Mouse (Mus musculus): Measurements from ENCODE around the gene Best3. TPM values are rescaled to one million over a fixed set of nuclear protein-coding genes. Genes with fewer than 3 reads are reported as not detected.
"Not testable (repeated sequence)": the region's sequence is repeated elsewhere in the genome, so short reads cannot be mapped to it uniquely, and the experiment has no call there.

Gene Best3
- polyA plus RNA-seq, 1 experiment from 2014 or later: 0.10 TPM

DNA sequence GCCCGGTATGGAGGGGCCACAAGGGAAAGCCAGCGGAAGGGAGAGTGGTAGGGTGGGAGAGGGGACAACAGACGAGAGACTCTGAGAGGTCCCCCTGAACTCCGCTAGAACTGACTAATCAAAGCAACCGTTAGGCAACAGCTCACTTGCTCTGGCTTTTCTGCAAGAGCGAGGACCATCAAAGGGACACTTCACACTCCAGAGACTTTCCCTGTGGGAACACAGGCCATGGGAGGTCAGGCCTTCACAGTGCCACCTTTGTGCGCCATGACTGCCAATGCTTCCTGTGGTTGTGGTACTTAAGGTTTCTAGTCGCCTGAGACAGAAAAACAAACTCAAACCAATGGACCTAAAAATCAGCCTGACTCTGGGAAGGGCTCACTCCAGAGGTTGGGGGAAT lies 24.9 kb downstream of the Best3 start:
- H3K9ac ChIP-seq (replicated peaks): no peak overlapping the region
- 49% methylated on average over 8 of the region's 8 CpGs for WGBS
- no peak overlapping the region for H3K27ac ChIP-seq (replicated peaks)
- no peak for ATAC-seq (replicated peaks)
- no peak overlapping the region for H3K4me3 ChIP-seq
- H3K4me1 ChIP-seq: 0 out of 2 replicates have a peak, but pooled peaks cover 4% of the 10 kb centered on the region
- H3K27me3 ChIP-seq: no peaks in the 10 kb centered on the region
- no peaks in the 10 kb centered on the region for H3K9me3 ChIP-seq
- no peak overlapping the region for H3K4me2 ChIP-seq (replicated peaks)
- no peaks in the 10 kb centered on the region for H3K36me3 ChIP-seq

DNA sequence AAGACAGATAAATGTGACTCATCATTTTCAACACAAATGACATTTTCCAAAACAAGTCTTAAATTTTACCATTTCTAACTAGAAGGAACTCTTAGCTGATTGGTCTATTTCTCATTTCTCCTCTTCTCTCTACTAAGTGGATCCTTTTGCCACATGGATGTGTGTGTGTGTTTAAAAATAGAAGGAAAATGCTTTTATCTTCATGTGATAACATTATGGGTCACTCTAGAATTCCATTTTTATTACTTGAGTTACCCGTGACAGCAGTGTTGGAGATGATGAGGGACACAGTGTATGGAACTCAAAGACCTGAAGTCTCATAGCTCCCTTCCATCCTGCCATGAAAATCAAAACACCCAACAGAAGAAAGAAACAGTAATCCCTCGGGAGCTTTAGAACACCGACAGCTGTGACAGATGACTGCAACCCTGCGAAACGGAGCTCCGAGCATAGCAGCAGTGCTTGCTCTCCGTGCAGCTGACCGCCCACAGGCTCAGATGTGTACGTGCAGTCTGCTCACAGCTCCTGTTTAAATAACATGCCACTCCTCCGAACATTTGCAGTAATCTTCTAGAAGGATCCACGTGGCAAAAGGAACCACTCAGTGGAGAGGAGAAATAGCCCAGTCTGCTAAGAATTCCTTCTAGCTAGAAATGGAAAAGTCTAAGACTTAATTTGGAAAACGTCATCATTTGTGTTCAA lies 27.7 kb downstream of the Best3 start:
- no peaks in the 10 kb centered on the region for H3K9me3 ChIP-seq
- H3K4me1 ChIP-seq: 0 out of 2 replicates have a peak, but pooled peaks cover 4% of the 10 kb centered on the region
- H3K9ac ChIP-seq (replicated peaks): no peak overlapping the region
- peak; percentile 64 for ATAC-seq (replicated peaks)
- no peak overlapping the region for H3K27ac ChIP-seq (replicated peaks)
- H3K27me3 ChIP-seq: no peaks in the 10 kb centered on the region
- H3K4me2 ChIP-seq (replicated peaks): no peak overlapping the region
- no peak overlapping the region for H3K4me3 ChIP-seq
- 37% methylated on average over 12 of the region's 12 CpGs for WGBS
- H3K36me3 ChIP-seq: no peaks in the 10 kb centered on the region

DNA sequence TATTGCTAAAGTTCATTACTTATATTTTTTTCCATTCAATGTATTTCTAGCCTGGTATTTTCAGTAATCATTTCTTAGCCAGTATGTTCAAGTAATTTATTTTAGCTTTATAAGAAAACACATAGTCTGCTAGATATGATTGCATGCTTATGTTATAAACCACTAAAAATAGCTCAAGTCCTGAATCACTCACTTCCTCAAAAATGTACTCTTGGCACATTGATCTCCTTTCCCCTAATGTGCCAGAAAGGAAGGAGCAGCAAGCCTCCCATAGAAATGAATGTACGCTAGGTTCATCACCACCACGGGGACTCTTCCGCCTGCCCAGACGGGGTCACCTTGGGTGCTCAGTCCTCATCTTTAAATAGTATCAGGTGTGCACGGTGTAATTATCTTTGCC lies 28.5 kb downstream of the Best3 start:
- H3K27me3 ChIP-seq: no peaks in the 10 kb centered on the region
- H3K27ac ChIP-seq (replicated peaks): no peak overlapping the region
- 90% methylated on average over 5 of the region's 5 CpGs for WGBS
- no peaks in the 10 kb centered on the region for H3K9me3 ChIP-seq
- H3K4me1 ChIP-seq: 0 out of 2 replicates have a peak, but pooled peaks cover 4% of the 10 kb centered on the region
- ATAC-seq (replicated peaks): no peak
- no peaks in the 10 kb centered on the region for H3K36me3 ChIP-seq
- no peak overlapping the region for H3K9ac ChIP-seq (replicated peaks)
- H3K4me3 ChIP-seq: no peak overlapping the region
- H3K4me2 ChIP-seq (replicated peaks): no peak overlapping the region

DNA sequence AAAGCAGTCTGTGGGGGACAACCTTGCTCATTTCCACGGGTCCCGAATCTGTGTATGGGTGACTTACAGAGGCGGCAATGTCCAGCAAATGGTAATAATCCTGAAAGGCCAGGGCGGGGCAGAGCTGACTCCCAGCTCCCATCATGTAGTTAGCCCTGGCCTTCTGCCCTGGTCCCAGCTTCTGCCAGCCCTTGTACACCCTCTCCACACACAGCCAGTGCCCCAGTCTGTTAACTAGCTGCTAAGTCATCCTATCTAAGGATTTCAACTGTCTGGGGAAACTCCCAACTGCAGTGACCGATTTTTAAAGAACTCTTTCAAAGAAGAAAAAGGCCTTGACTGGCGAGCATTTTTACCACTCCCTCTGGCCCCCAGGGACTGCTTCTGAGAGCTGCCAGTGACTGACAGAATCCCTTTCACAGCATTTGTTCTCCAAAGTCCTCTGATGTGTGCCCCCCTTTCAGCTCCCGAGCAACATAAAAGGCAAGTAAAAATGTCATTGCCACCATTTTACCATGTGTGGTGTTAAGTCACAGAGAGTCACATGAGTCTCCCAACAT lies 32.2 kb downstream of the Best3 start:
- Histone ChIP-seq H3K27ac (replicated peaks) (no peak overlapping the region), H3K36me3 (no peaks in the 10 kb centered on the region), H3K27me3 (no peaks in the 10 kb centered on the region), H3K4me3 (no peak overlapping the region), H3K9ac (replicated peaks) (no peak overlapping the region), H3K4me1 (0 out of 2 replicates have a peak, but pooled peaks cover 4% of the 10 kb centered on the region), H3K4me2 (replicated peaks) (no peak overlapping the region), H3K9me3 (no peaks in the 10 kb centered on the region)
- no peak for ATAC-seq (replicated peaks)
- WGBS: 46% methylated on average over 7 of the region's 7 CpGs

DNA sequence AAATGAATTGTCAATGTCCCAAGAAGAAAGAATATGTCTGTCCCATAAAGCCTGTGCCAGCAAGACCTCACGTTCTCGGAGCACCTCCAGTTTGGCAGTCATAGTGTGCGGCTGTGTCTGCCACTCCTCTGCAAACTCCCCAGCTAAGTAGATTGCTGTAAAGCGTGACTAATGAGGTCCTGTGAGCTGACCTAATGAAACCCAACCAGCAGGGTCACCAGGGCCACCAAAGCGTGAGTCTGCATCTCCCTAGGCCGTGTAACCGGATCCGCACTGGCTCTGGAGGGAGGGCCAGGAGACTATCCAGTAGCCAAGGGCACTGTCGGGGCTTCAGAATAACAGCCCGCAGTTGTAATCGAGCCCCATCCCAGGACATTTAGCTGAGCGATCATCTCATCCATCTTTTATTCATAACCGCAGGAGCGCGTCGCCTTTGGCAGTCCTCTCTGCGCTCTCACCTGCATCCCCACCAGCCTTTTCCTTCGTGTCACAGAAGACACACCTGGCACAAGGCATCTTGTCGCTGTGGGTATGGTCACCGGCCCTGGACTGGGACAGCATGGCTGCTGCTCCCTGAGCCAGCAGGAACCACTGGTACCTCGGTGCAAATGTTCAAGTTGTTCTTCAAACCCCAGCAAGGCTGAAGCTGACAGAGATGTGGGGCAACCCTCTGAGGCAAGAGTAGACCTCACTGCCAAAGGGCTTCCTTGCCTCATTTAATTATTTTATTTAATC lies 35.1 kb downstream of the Best3 start:
- no peak for ATAC-seq (replicated peaks)
- Histone ChIP-seq H3K4me3 (no peak overlapping the region), H3K27ac (replicated peaks) (no peak overlapping the region), H3K36me3 (no peaks in the 10 kb centered on the region), H3K4me2 (replicated peaks) (no peak overlapping the region), H3K4me1 (no peaks in the 10 kb centered on the region), H3K27me3 (0 out of 2 replicates have a peak, but pooled peaks cover 3% of the 10 kb centered on the region), H3K9me3 (no peaks in the 10 kb centered on the region), H3K9ac (replicated peaks) (no peak overlapping the region)
- WGBS: 25% methylated on average over 21 of the region's 21 CpGs

DNA sequence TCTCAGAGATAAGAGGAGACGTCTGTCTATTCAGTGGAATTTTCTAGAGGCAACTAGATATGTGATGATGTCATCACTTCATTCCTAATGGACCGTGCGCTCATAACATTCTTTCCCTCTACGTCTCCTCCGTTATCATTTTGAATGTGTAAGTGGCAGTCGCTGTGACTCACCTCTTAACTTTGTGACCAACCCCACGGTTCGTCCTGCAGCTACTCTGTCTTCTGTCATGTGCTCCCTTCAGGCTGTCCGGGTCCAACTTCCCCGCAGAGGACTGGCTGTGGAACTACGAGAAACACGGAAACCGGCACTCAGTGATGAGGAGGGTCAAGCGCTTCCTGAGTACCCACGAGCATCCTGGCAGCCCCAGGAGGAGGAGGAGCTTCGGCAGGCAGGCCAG lies 37.6 kb downstream of the Best3 start:
- Histone ChIP-seq H3K27ac (replicated peaks) (no peak overlapping the region), H3K27me3 (0 out of 2 replicates have a peak, but pooled peaks cover 3% of the 10 kb centered on the region), H3K9me3 (no peaks in the 10 kb centered on the region), H3K36me3 (no peaks in the 10 kb centered on the region), H3K4me2 (replicated peaks) (no peak overlapping the region), H3K4me3 (no peak overlapping the region), H3K4me1 (no peaks in the 10 kb centered on the region), H3K9ac (replicated peaks) (no peak overlapping the region)
- no peak for ATAC-seq (replicated peaks)
- WGBS: 71% methylated on average over 16 of the region's 16 CpGs

DNA sequence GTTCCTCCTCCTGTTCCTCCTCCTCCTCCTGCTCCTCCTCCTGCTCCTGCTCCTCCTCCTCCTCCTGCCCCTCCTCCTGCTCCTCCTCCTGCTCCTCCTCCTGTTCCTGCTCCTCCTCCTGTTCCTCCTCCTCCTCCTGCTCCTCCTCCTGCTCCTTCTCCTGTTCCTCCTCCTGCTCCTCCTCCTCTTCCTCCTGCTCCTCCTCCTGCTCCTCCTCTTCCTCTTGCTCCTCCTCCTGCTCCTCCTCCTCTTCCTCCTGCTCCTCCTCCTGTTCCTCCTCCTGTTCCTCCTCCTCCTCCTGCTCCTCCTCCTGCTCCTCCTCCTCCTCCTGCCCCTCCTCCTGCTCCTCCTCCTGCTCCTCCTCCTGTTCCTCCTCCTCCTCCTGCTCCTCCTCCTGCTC lies 39.7 kb downstream of the Best3 start:
- not testable (repeated sequence) for H3K4me2 ChIP-seq (replicated peaks); ATAC-seq (replicated peaks); H3K9ac ChIP-seq (replicated peaks); H3K27ac ChIP-seq (replicated peaks); H3K36me3 ChIP-seq; H3K9me3 ChIP-seq; H3K4me3 ChIP-seq; H3K27me3 ChIP-seq; H3K4me1 ChIP-seq

DNA sequence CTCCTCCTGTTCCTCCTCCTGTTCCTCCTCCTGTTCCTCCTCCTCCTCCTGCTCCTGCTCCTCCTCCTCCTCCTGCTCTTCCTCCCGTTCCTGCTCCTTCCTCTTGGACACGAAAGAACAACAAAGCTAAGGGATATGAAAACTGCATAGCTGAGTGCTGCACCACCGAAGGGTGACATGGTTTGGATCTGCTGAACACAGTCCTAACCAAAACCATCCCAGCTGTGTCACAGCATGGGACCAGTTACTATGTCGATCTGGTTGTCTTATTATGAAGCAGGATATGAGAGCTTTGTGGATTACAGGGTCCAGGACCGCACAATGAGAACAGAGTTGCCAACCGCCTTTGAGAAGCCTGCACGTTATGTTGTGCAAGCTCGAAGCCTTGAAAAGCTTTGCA lies 40.1 kb downstream of the Best3 start:
- Histone ChIP-seq H3K27me3 (0 out of 2 replicates have a peak, but pooled peaks cover 3% of the 10 kb centered on the region), H3K36me3 (no peaks in the 10 kb centered on the region), H3K27ac (replicated peaks) (no peak overlapping the region), H3K4me2 (replicated peaks) (no peak overlapping the region), H3K4me3 (no peak overlapping the region), H3K9me3 (no peaks in the 10 kb centered on the region), H3K4me1 (no peaks in the 10 kb centered on the region), H3K9ac (replicated peaks) (no peak overlapping the region)
- ATAC-seq (replicated peaks): no peak
- 85% methylated on average over 8 of the region's 8 CpGs for WGBS

DNA sequence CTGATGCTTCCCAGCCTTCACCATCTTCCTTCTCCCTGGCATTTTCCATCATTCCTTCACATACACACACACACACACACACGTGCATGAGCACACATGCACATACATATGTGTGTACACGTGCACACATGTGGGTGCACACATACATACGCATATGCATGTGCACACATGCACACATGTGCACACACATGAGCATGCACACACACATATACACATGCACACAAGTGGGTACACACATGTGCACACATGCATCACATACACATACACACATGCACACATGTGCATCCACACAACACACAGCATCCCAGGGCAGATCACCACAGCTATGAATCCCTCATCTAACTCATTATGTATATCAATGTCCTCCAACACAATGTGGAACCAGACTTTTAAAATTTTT lies 45.0 kb downstream of the Best3 start:
- Histone ChIP-seq H3K36me3 (no peaks in the 10 kb centered on the region), H3K4me1 (no peaks in the 10 kb centered on the region), H3K4me3 (no peak overlapping the region), H3K9me3 (no peaks in the 10 kb centered on the region), H3K27me3 (no peaks in the 10 kb centered on the region), H3K27ac (replicated peaks) (no peak overlapping the region), H3K4me2 (replicated peaks) (no peak overlapping the region), H3K9ac (replicated peaks) (no peak overlapping the region)
- WGBS: 90% methylated on average over 3 of the region's 3 CpGs
- no peak for ATAC-seq (replicated peaks)

DNA sequence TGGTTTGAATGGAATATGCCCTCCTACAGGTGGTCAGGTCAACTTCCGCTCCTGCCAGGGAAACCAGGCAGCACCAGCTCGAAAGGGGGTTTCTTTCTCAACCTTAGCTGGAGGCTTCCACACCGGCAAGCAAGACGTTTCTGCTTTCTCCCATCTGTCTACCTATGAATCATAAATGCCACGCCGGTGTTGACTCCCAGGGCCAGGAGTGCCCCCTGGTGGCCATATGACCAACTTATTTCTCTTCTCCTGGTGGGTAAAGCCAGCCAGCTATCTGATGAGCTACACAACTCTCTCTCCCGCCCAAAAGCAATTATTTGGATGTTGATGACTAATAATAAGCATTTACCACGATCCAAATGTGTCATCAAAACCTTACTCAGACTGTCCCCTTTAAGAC lies 47.7 kb downstream of the Best3 start:
- Histone ChIP-seq H3K9me3 (no peaks in the 10 kb centered on the region), H3K27me3 (no peaks in the 10 kb centered on the region), H3K9ac (replicated peaks) (no peak overlapping the region), H3K36me3 (no peaks in the 10 kb centered on the region), H3K4me2 (replicated peaks) (no peak overlapping the region), H3K4me1 (no peaks in the 10 kb centered on the region), H3K4me3 (no peak overlapping the region), H3K27ac (replicated peaks) (no peak overlapping the region)
- ATAC-seq (replicated peaks): no peak
- WGBS: 30% methylated on average over 8 of the region's 8 CpGs

DNA sequence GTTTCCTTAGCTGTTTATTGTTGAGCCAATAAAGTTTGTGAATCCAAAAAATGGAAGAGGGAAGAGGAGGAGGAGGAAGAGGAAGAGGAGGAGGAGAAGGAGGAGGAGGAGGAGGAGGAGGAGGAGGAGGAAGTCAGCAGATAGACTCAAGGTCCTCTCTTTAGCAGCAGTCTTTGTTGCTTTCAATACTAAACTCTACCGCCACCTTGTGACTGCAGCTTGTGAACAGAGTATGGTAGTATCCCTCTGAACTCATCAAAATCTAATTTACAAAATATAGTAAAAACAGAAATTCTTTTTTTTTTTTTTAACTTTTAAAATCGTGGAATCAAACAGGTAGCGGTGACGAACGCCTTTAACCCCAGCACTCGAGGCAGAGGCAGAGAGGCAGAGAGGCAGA lies 54.2 kb downstream of the Best3 start:
- ATAC-seq (replicated peaks): no peak
- Histone ChIP-seq H3K4me1 (no peaks in the 10 kb centered on the region), H3K4me3 (no peak overlapping the region), H3K4me2 (replicated peaks) (no peak overlapping the region), H3K27me3 (no peaks in the 10 kb centered on the region), H3K36me3 (no peaks in the 10 kb centered on the region), H3K9ac (replicated peaks) (no peak overlapping the region), H3K9me3 (no peaks in the 10 kb centered on the region), H3K27ac (replicated peaks) (no peak overlapping the region)
- 73% methylated on average over 6 of the region's 6 CpGs for WGBS

DNA sequence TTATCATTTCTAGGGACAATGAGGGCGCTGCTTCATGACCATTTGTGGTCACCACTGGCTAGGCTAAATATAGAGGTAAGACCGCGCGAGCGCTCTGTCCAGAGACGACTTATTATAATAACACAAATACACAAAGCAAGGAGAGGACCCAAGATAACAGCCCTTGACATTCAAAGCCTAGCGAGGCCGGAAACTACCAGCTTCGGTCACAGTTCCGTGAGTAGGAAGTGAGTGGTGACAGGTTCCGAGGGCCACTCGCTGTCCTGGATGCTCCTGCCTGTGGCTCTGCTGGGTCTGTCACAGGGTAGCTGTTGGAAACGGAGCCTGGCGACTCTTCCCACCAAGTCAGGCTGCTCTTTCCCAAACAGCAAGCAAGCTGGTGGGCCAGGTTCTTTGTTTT lies 56.2 kb downstream of the Best3 start:
- Histone ChIP-seq H3K4me1 (no peaks in the 10 kb centered on the region), H3K36me3 (no peaks in the 10 kb centered on the region), H3K4me2 (replicated peaks) (no peak overlapping the region), H3K27ac (replicated peaks) (no peak overlapping the region), H3K9ac (replicated peaks) (no peak overlapping the region), H3K9me3 (no peaks in the 10 kb centered on the region), H3K27me3 (no peaks in the 10 kb centered on the region), H3K4me3 (no peak overlapping the region)
- no peak for ATAC-seq (replicated peaks)
- 91% methylated on average over 14 of the region's 14 CpGs for WGBS
